Mouse (Mus musculus) midbrain, embryonic 11.5 days (tissue): Measurements from ENCODE around the gene Tanc2. TPM values are rescaled to one million over a fixed set of nuclear protein-coding genes. Genes with fewer than 3 reads are reported as not detected.

Experiments used
- ATAC-seq: fragments of 200-750 bp; cut with Nextera tagmentation; 2 replicates; pipeline ENCODE4 v1.8.0; 2017; ENCODE audit warnings: moderate TSS enrichment, moderate library complexity; ENCODE audit not compliant: low FRiP score
- DNase-seq: peaks from one replicate; pipeline ENCODE4 v3.0.0; 2015; ENCODE audit warnings: low spot score; ENCODE audit errors: missing footprints
- H3K27ac ChIP-seq: fragments of 300-500 bp; sonication (generic); 2 replicates; pipeline ENCODE4 v1.5.1; 2014; ENCODE audit warnings: low read depth, low read length
- H3K27me3 ChIP-seq: fragments of 300-500 bp; sonication (generic); 2 replicates; pipeline ENCODE4 v1.6.1; 2014; ENCODE audit warnings: mild to moderate bottlenecking, low read length, moderate library complexity, mixed read lengths; ENCODE audit not compliant: control insufficient read depth, insufficient read depth
- H3K36me3 ChIP-seq: fragments of 300-500 bp; sonication (generic); 2 replicates; pipeline ENCODE4 v1.6.1; 2014; ENCODE audit warnings: mild to moderate bottlenecking, low read length, moderate library complexity, mixed read lengths; ENCODE audit not compliant: control insufficient read depth, insufficient read depth
- H3K4me1 ChIP-seq: fragments of 300-500 bp; sonication (generic); 2 replicates; pipeline ENCODE4 v1.6.1; 2014; ENCODE audit warnings: low read length; ENCODE audit not compliant: control insufficient read depth, insufficient read depth
- H3K4me2 ChIP-seq: fragments of 300-500 bp; sonication (generic); 2 replicates; pipeline ENCODE4 v1.6.1; 2014; ENCODE audit warnings: mild to moderate bottlenecking, moderate library complexity
- H3K4me3 ChIP-seq: fragments of 300-500 bp; sonication (generic); 2 replicates; pipeline ENCODE4 v1.5.1; 2014; ENCODE audit warnings: low read depth, low read length
- H3K9ac ChIP-seq: fragments of 300-500 bp; sonication (generic); 2 replicates; pipeline ENCODE4 v1.6.1; 2014; ENCODE audit warnings: low read length
- H3K9me3 ChIP-seq: fragments of 300-500 bp; sonication (generic); 2 replicates; pipeline ENCODE4 v1.6.1; 2016; ENCODE audit warnings: low read length; ENCODE audit not compliant: control insufficient read depth
- WGBS: fragments of 180-500 bp; shearing (Covaris S2); extraction: QIAGEN DNeasy Blood & Tissue Kit; methylation state at CpG from one replicate; pipeline ENCODE4 v1.1.7; 2014; 5-methylcytosine and 5-hydroxymethylcytosine counted together
- polyA plus RNA-seq: library from polyadenylated mRNA; unstranded; fragments of >200 nt; fragmentation: Nextera tagmentation; extraction: Ambion mirVana; gene quantifications from 2 replicates; pipeline ENCODE4 v1.2.1, GENCODE M21; 2014

Tanc2 gene
- polyA plus RNA-seq, 1 experiment from 2014 or later, result 9.9 TPM

DNA sequence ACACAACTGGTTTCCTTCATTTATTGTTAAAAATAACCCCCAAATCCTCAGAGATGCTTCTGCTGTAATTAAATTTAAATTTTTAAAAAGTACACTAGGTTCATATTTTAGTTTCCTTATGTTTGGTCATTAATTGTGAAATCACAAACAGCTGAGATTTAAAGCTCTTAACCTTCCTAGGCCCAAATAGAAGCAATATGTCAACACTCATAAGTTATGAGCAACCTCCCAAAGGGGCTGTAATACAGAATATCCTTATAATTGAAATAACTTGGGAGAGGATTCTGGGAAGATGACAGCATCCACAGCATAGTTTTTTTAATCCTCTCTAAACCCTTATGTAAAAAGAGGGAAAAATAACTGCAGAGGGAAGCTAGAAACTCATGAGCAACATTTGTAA, 31.7 kb upstream of the Tanc2 start:
- Histone ChIP-seq H3K4me3 (no peak overlapping the region), H3K9me3 (no peaks in the 10 kb centered on the region), H3K9ac (no peak overlapping the region), H3K4me2 (no peak overlapping the region), H3K4me1 (no peaks in the 10 kb centered on the region; the same call in 1 of the 2 replicates), H3K36me3 (no peaks in the 10 kb centered on the region), H3K27me3 (no peaks in the 10 kb centered on the region), H3K27ac (no peak overlapping the region)
- ATAC-seq (no peak), DNase-seq (no peak)

DNA sequence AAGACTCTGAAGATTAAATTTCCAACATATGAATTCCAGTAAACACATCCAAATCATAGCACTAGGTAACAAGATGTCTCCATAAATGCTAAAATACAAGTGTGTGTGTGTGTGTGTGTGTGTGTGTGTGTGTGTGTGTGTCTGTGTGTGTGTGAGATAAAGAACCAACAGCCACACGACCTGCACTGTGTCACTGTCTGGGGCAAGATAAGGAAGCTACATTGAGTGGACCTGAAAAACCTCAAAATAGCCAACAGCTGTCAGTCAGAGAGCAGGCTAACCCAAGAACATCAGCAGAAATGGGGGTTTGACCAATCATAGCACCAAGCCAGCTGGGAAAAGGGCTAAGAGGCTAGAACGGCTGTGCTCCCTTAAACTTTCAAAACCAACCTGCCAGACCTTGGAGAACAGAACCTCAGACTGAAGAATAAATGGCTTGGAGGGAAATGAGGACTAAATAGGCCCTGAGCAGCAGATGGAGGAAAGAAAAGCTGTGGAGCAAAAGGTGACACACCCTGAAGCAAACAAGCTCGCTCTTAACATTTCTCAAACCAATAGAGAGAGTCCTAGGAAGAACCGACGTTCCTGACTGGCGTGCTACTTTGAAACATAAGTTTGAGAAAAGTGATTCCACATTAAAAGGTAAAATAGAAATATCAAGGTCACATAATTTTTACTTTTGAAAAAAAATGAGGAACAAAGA, 30.8 kb upstream of the Tanc2 start:
- ATAC-seq, result no peak
- 83% methylated on average over 6 of the region's 6 CpGs for WGBS

DNA sequence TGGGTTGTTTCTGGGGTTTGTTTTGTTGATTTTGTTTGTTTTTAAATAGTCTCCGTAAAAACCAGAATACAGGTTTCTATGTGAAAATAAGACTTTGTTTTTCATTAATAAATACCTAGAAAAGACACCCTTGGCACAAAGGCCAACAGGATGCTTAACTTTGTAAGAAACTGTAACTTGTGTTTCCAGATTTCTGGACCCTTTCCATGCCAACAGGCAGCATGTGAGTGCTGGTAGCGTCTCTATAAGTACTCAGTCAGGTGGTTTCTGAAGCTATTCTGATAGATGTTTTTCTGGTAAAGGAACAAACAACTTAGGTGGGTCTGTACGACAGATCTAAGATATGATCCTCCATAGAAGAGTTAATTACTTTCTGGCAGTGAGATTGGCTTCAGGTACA, 26.2 kb upstream of the Tanc2 start:
- Histone ChIP-seq H3K4me2 (no peak overlapping the region), H3K36me3 (no peaks in the 10 kb centered on the region), H3K27ac (no peak overlapping the region), H3K27me3 (no peaks in the 10 kb centered on the region), H3K9me3 (no peaks in the 10 kb centered on the region), H3K9ac (no peak overlapping the region), H3K4me1 (no peaks in the 10 kb centered on the region), H3K4me3 (no peak overlapping the region)
- ATAC-seq (no peak), DNase-seq (no peak)
- 93% methylated on average over 3 of the region's 3 CpGs for WGBS

More for the DNA sequence above, 30.8 kb upstream of the Tanc2 start:
- Histone ChIP-seq H3K4me1 (no peaks in the 10 kb centered on the region; the same call in 1 of the 2 replicates), H3K27me3 (no peaks in the 10 kb centered on the region), H3K4me3 (no peak overlapping the region), H3K9me3 (no peaks in the 10 kb centered on the region), H3K36me3 (no peaks in the 10 kb centered on the region), H3K4me2 (no peak overlapping the region), H3K27ac (no peak overlapping the region), H3K9ac (no peak overlapping the region)
- peak; percentile 26 for DNase-seq

DNA sequence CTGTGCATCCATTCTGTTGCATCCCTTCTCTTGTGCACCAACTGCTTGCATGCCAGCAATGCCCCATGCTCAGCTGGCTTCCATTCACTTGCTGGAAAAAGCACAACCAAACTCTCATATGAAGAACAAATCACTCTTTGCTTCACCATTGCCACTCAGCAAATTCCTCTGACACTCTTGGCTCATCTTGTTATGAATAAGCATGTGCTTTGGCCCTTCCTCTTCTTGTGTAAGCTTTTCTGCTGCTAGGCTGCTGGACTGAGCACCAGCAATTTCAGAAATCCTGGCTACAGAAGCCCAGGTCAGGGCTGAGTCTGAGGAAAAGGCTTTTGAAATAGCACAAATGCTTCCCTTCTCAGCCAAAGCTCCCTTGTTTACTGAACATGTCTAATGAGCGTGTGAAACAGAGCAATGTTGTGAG, 22.6 kb upstream of the Tanc2 start:
- Histone ChIP-seq H3K4me2 (no peak overlapping the region), H3K4me1 (no peaks in the 10 kb centered on the region), H3K27ac (no peak overlapping the region), H3K4me3 (no peak overlapping the region), H3K27me3 (no peaks in the 10 kb centered on the region), H3K9ac (no peak overlapping the region), H3K9me3 (no peaks in the 10 kb centered on the region), H3K36me3 (no peaks in the 10 kb centered on the region)
- DNase-seq, result peak; percentile 56
- no peak for ATAC-seq
- 75% methylated on average over 1 of the region's 1 CpGs for WGBS

DNA sequence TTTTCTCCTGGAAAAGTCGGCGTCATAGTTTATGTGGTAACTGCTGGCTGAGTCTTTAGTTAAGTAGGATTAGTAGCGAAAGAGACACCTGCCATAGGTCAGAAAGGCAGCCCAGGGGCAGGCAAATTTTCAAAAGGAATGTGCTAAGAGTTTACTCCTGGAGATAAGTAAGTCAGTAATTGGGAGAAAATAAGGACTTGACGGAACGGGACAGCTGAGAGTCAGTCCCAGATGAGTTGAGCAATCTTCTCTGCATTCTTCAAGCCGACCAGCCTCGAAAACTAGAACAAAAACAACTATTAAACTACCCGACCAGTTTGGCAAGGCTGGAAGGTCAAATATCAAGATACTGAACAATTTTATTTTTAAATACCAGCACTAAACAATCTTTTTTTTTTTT, 17.8 kb upstream of the Tanc2 start:
- Histone ChIP-seq H3K27me3 (no peaks in the 10 kb centered on the region), H3K27ac (no peak overlapping the region), H3K4me3 (no peak overlapping the region), H3K4me1 (no peaks in the 10 kb centered on the region), H3K9ac (no peak overlapping the region), H3K9me3 (no peaks in the 10 kb centered on the region), H3K4me2 (no peak overlapping the region), H3K36me3 (no peaks in the 10 kb centered on the region)
- DNase-seq (no peak), ATAC-seq (no peak)
- 73% methylated on average over 8 of the region's 8 CpGs for WGBS

DNA sequence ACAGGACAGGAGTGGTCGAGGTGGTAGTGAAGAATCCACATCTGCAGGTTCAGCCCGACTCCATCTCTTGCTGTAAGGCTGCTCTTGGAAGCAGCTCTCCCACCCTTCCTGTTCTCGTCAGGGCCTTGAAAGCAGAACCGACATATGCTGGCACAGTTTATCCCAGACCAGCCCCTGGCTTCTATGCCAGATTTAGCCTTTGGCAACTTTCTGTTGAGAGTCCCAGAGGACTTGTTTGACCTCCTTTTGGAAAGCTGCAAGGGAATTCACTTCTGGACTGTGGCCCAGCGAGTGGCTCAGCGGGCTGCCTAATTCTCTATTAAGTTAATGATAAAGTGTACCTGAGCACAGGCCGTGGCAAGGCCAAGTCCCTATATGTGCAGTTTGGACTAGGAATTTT, 15.5 kb upstream of the Tanc2 start:
- DNase-seq, result no peak
- no peak overlapping the region for H3K9ac ChIP-seq
- ATAC-seq, result no peak

DNA sequence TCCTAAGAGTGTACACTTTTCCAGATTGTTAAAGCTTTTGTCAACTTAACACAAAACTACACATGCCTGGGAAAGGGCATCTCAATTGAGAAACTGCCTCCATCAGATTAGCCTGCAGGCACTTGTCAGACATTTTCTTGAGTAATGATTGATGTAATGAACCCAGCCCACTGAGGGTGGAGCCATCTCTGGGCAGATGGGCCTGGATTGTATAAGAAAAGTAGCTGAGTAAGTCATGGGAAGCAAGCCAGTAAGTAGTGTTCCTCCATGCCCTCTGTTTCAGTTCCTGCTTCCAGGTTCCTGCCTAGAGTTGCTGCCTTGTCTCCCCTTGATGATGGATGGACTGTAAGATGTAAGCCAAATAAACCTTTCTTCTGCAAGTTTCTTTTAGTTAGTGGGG, 12.6 kb upstream of the Tanc2 start:
- H3K4me2 ChIP-seq, result no peak overlapping the region
- no peaks in the 10 kb centered on the region for H3K36me3 ChIP-seq
- no peak for ATAC-seq
- no peaks in the 10 kb centered on the region for H3K4me1 ChIP-seq
- no peak overlapping the region for H3K27ac ChIP-seq
- 0 out of 2 replicates have a peak, but pooled peaks cover 3% of the 10 kb centered on the region for H3K9me3 ChIP-seq
- H3K9ac ChIP-seq, result no peak overlapping the region
- H3K4me3 ChIP-seq, result no peak overlapping the region
- DNase-seq, result no peak
- no peaks in the 10 kb centered on the region for H3K27me3 ChIP-seq

More for the DNA sequence above, 15.5 kb upstream of the Tanc2 start:
- no peak overlapping the region for H3K4me2 ChIP-seq
- no peaks in the 10 kb centered on the region for H3K9me3 ChIP-seq
- 81% methylated on average over 7 of the region's 7 CpGs for WGBS
- H3K27ac ChIP-seq, result no peak overlapping the region
- H3K4me1 ChIP-seq, result no peaks in the 10 kb centered on the region
- H3K4me3 ChIP-seq, result no peak overlapping the region
- H3K27me3 ChIP-seq, result no peaks in the 10 kb centered on the region
- H3K36me3 ChIP-seq, result no peaks in the 10 kb centered on the region

DNA sequence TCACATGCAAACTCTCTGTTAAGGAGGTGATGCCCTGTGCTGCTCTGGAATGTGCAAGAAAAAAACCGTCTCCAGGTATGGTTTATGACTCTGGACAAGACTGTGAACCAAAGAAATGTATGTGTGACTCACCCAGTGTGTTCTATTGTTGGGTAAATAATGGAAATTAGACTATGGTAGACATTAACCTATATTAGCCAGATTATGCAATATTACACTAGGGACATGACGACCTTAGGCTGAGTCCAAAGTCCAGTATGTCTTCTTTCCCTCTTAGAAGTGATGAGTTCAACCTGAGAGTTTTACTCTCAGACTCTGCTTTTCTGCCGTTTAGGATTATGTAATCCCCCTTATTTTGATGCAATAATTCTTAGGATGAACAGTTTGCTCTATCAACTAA, 7.8 kb upstream of the Tanc2 start:
- no peak overlapping the region for H3K4me3 ChIP-seq
- no peaks in the 10 kb centered on the region for H3K36me3 ChIP-seq
- no peaks in the 10 kb centered on the region for H3K4me1 ChIP-seq
- H3K9me3 ChIP-seq, result 0 out of 2 replicates have a peak, but pooled peaks cover 3% of the 10 kb centered on the region
- ATAC-seq (no peak), DNase-seq (no peak)
- H3K9ac ChIP-seq, result no peak overlapping the region
- no peak overlapping the region for H3K27ac ChIP-seq
- WGBS, result 89% methylated on average over 3 of the region's 3 CpGs
- no peak overlapping the region for H3K4me2 ChIP-seq
- no peaks in the 10 kb centered on the region for H3K27me3 ChIP-seq

DNA sequence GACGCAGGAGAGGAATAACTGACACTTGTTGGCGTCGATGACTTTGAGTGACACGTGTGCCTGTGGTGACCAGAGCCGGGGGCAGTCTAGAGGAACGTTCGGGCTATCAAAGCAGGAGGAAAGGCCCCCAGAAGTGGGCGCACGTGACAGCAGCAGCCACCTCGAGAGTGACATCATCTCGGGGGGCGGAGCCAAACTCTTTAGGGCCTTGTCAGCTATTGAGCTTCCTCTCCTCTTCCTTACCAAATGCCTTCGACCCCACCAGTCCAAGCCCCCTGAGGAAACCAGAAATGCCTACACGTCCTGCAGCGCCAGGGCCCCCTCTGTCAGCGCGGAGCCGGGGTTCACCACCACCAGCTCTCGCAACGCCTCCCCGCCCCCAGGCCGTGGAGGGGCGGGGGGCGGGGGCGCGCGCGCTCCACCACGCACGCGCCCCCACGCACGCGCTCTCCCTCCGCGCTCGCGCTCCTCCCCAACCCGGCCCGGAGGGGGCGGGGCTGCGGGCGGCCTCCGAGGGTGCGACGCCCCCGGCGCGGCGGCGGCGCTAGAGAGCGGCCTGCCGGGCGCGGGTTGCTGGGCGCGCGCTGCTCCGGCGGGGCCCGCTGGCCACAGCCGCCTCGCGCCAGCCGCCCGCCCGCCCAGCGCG, 432 bp upstream of the Tanc2 start:
- Histone ChIP-seq H3K4me3 (peak overlapping the region; percentile 81), H3K9me3 (no peaks in the 10 kb centered on the region), H3K27me3 (peaks cover 3% of the 10 kb centered on the region; the same call in 1 of the 2 replicates), H3K4me2 (peak overlapping the region; percentile 83), H3K9ac (peak overlapping the region; percentile 85), H3K27ac (peak overlapping the region; percentile 87), H3K36me3 (no peaks in the 10 kb centered on the region), H3K4me1 (peaks cover 7% of the 10 kb centered on the region; the same call in 1 of the 2 replicates)
- ATAC-seq (peak; percentile 93), DNase-seq (peak; percentile 99)
- WGBS, result 2% methylated on average over 20 of the region's 70 CpGs
